Mouse (Mus musculus) heart, adult 2 months (tissue): ENCODE measurements around the gene B9d2.

Experiments used
- CTCF ChIP-seq: fragments of 200-600 bp; IDR thresholded peaks from 2 replicates; pipeline ENCODE4 v1.8.1; 2022; ENCODE audit warnings: antibody characterized with exemption, mild to moderate bottlenecking, moderate library complexity
- EP300 ChIP-seq: fragments of 200-500 bp; IDR thresholded peaks from 2 replicates; pipeline ENCODE4 v1.6.1; 2011; ENCODE audit warnings: low read depth, low read length, control low read depth; ENCODE audit not compliant: insufficient read depth

GRCm38 (mm10) chr7:25707581-25708292, 27.2 kb downstream of the B9d2 start:
- no peak for TF ChIP-seq CTCF
- peak; percentile 84 for TF ChIP-seq EP300
